Mouse (Mus musculus) bone marrow, adult 2 months (tissue): Measurements from ENCODE around the gene Map1s.

Experiments
- CTCF ChIP-seq: fragments of 200-500 bp; IDR thresholded peaks from 2 replicates; pipeline ENCODE4 v1.5.1; 2011; ENCODE audit warnings: low read length, control low read depth; ENCODE audit not compliant: control insufficient read depth, insufficient read depth
- POLR2A ChIP-seq: fragments of 200-500 bp; IDR thresholded peaks from 2 replicates; pipeline ENCODE4 v1.6.1; 2011; ENCODE audit warnings: low read depth, mild to moderate bottlenecking, control low read depth, low read length, borderline replicate concordance; ENCODE audit not compliant: control insufficient read depth

GRCm38 (mm10) chr8:70964861-70965260, 59.1 kb downstream of the Map1s start:
- TF ChIP-seq CTCF (no peak), POLR2A (no peak)
